Mouse (Mus musculus) left cerebral cortex, adult 2 months (tissue): Measurements from ENCODE around the gene Fgf7. TPM values are rescaled to one million over a fixed set of nuclear protein-coding genes. Genes with fewer than 3 reads are reported as not detected.

Experiments
- DNase-seq, 2 experiments: peaks; one replicate each; pipeline ENCODE4 v3.0.0; 2021 to 2022; ENCODE audit warnings: low spot score in 2 of 2, mixed read lengths in 1 of 2; ENCODE audit errors: extremely low spot score in 1 of 2
- H3K27ac ChIP-seq: fragments of 200-600 bp; 2 replicates; pipeline ENCODE4 v1.8.1; 2022
- H3K4me3 ChIP-seq: fragments of 200-600 bp; 2 replicates; pipeline ENCODE4 v1.8.1; 2022
- CTCF ChIP-seq: fragments of 200-600 bp; IDR thresholded peaks from 2 replicates; pipeline ENCODE4 v1.8.1; 2022; ENCODE audit warnings: antibody characterized with exemption, mild to moderate bottlenecking, moderate library complexity
- intact Hi-C: fragments of 180-260 bp; cut with DNase I; formaldehyde crosslinking; loops from one replicate; pipeline ENCODE4 v1.15.1; 2025
- long read RNA-seq, 2 experiments: library from polyadenylated mRNA; stranded (forward); transcript quantifications; one replicate each; pipeline ENCODE4 v2.0.0; 2021; ENCODE audit warnings: borderline mapping rate in 2 of 2
- total RNA-seq, 2 experiments: library from RNA; stranded (reverse); gene quantifications; 2 replicates each; pipeline ENCODE4 v1.2.3; 2021

Fgf7 gene
- under 1 TPM; 0.25 to 0.70 TPM for total RNA-seq
- long read RNA-seq, experiment 1 = 0 reads
- long read RNA-seq, experiment 2 = 0 reads

GRCm38 (mm10) chr2:126034379-126035005 is at the start of gene Fgf7:
Fgf7 (plus strand) TSS chr2:126034658.
- DNase-seq = no peak
- H3K4me3 ChIP-seq = peak within 1 kb of the TSS; percentile 14; the same call in 1 of the 2 replicates
- no peak within 1 kb of the TSS for H3K27ac ChIP-seq
- peak; percentile 50 for TF ChIP-seq CTCF
- intact Hi-C loops = loop anchor here (1.0 to 5.0 kb wide), 2 partner anchors 28 to 142 kb away; no protein-coding TSS in a partner anchor

GRCm38 (mm10) chr2:126002291-126002690 is 32.2 kb upstream of the Fgf7 start:
- intact Hi-C loops = no loop called here
- no peak overlapping the region for H3K27ac ChIP-seq
- DNase-seq = no peak
- no peak overlapping the region for H3K4me3 ChIP-seq
- TF ChIP-seq CTCF = no peak

GRCm38 (mm10) chr2:126006088-126006487 is 28.4 kb upstream of the Fgf7 start:
- intact Hi-C loops = loop anchor here (1.0 to 5.0 kb wide), 4 partner anchors 28 to 516 kb away; partner anchors contain the start of gene Fgf7
- TF ChIP-seq CTCF = peak; percentile 71
- DNase-seq = peak; percentile 46 to 58
- no peak overlapping the region for H3K27ac ChIP-seq
- H3K4me3 ChIP-seq = no peak overlapping the region

- TF ChIP-seq CTCF = no peak
- H3K27ac ChIP-seq = no peak overlapping the region
- intact Hi-C loops = loop anchor here (1.0 to 5.0 kb wide), 4 partner anchors 28 to 516 kb away; partner anchors contain the start of gene Fgf7
Observed at GRCm38 (mm10) chr2:126006742-126007141, 27.7 kb upstream of the Fgf7 start.

GRCm38 (mm10) chr2:126014989-126015710 is 19.3 kb upstream of the Fgf7 start:
- H3K27ac ChIP-seq = no peak overlapping the region
- no peak for DNase-seq
- intact Hi-C loops = no loop called here
- no peak for TF ChIP-seq CTCF
- H3K4me3 ChIP-seq = no peak overlapping the region

More at GRCm38 (mm10) chr2:126006742-126007141, 27.7 kb upstream of the Fgf7 start:
- no peak overlapping the region for H3K4me3 ChIP-seq
- no peak for DNase-seq

- intact Hi-C loops = no loop called here
- no peak for TF ChIP-seq CTCF
- no peak overlapping the region for H3K27ac ChIP-seq
Observed at GRCm38 (mm10) chr2:126015763-126016473, 18.5 kb upstream of the Fgf7 start.

GRCm38 (mm10) chr2:126031186-126031900 is 3.1 kb upstream of the Fgf7 start:
- no peak overlapping the region for H3K27ac ChIP-seq
- no peak for TF ChIP-seq CTCF
- intact Hi-C loops = loop anchor here (5.0 kb wide), 1 partner anchor 139 kb away; no protein-coding TSS in a partner anchor
- no peak for DNase-seq
- H3K4me3 ChIP-seq = no peak overlapping the region

More at GRCm38 (mm10) chr2:126015763-126016473, 18.5 kb upstream of the Fgf7 start:
- no peak overlapping the region for H3K4me3 ChIP-seq
- no peak for DNase-seq

- Histone ChIP-seq H3K4me3 (no peak overlapping the region), H3K27ac (no peak overlapping the region)
- no peak for DNase-seq
- TF ChIP-seq CTCF = peak; percentile 51
- intact Hi-C loops = loop anchor here (5.0 kb wide), 1 partner anchor 141 kb away; no protein-coding TSS in a partner anchor
Observed at GRCm38 (mm10) chr2:126033114-126033972, 1.1 kb upstream of the Fgf7 start.

GRCm38 (mm10) chr2:126035013-126035770 is 734 bp downstream of the Fgf7 start:
- DNase-seq = no peak
- H3K27ac ChIP-seq = no peak overlapping the region
- TF ChIP-seq CTCF = no peak
- intact Hi-C loops = no loop called here
- no peak overlapping the region for H3K4me3 ChIP-seq

- Histone ChIP-seq H3K4me3 (no peak overlapping the region), H3K27ac (no peak overlapping the region)
- no peak for TF ChIP-seq CTCF
- intact Hi-C loops = no loop called here
- DNase-seq = no peak
Observed at GRCm38 (mm10) chr2:126036121-126036520, 1.7 kb downstream of the Fgf7 start.
